Mouse (Mus musculus) G1E (cell line): ENCODE measurements at regions not wholly inside any gene's neighbourhood (a gene's known extent, or its start where the extent isn't known, plus 50 kb on each side); places are given as distances from the start of the nearest gene placed in this dataset.
A peak's percentile ranks its signal among the peaks of the same experiment; 100 is the strongest.

ENCODE experiments used
- ATAC-seq: 2 replicates; pipeline ENCODE4 v1.8.0; 2016; ENCODE audit warnings: mild to moderate bottlenecking; ENCODE audit not compliant: insufficient number of reproducible peaks, poor library complexity, low FRiP score, severe bottlenecking; ENCODE audit errors: extremely low read depth
- DNase-seq: peaks from one replicate; pipeline ENCODE4 v3.0.0; 2012; ENCODE audit warnings: low spot score
- H3K27me3 ChIP-seq: 2 replicates; pipeline ENCODE4 v1.6.1; 2012; ENCODE audit warnings: mild to moderate bottlenecking, low read length, inconsistent platforms; ENCODE audit not compliant: insufficient read depth
- H3K36me3 ChIP-seq: replicated peaks from 2 replicates; pipeline ENCODE3; 2012; ENCODE audit warnings: mild to moderate bottlenecking, inconsistent platforms
- H3K4me1 ChIP-seq: 2 replicates; pipeline ENCODE4 v1.6.1; 2012; ENCODE audit warnings: low read depth, low read length, inconsistent platforms, mixed read lengths; ENCODE audit not compliant: insufficient read depth
- H3K4me3 ChIP-seq: 2 replicates; pipeline ENCODE4 v1.5.1; 2012; ENCODE audit warnings: low read depth, mild to moderate bottlenecking, inconsistent platforms, low read length, moderate library complexity, mixed read lengths
- H3K9me3 ChIP-seq: replicated peaks from 2 replicates; pipeline ENCODE4 v1.6.1; 2012; ENCODE audit warnings: inconsistent platforms
- CTCF ChIP-seq: IDR thresholded peaks from 2 replicates; pipeline ENCODE4 v1.5.1; 2012; ENCODE audit warnings: low read depth, low read length, inconsistent platforms, mixed read lengths
- GATA1 ChIP-seq: IDR thresholded peaks from 2 replicates; pipeline ENCODE4 v1.6.1; 2012; ENCODE audit warnings: borderline replicate concordance, low read length, inconsistent platforms, mixed read lengths
- GATA2 ChIP-seq: IDR thresholded peaks from 2 replicates; pipeline ENCODE4 v1.6.1; 2012; ENCODE audit warnings: low read depth, low read length, inconsistent platforms, borderline replicate concordance
- POLR2AphosphoS5 ChIP-seq: IDR thresholded peaks from 2 replicates; pipeline ENCODE4 v1.6.1; 2012; ENCODE audit warnings: low read depth, low read length, inconsistent platforms; ENCODE audit not compliant: insufficient replicate concordance
- TAL1 ChIP-seq: conservative IDR thresholded peaks from 2 replicates; pipeline ENCODE4 v1.6.1; 2012; ENCODE audit warnings: low read depth, low read length, inconsistent platforms, mixed read lengths

- TF ChIP-seq CTCF (no peak), GATA1 (no peak), GATA2 (no peak), POLR2AphosphoS5 (no peak)
- Histone ChIP-seq H3K9me3 (peaks cover 76% of the 10 kb centered on the region), H3K4me3 (no peak overlapping the region), H3K27me3 (no peaks in the 10 kb centered on the region), H3K36me3 (no peaks in the 10 kb centered on the region), H3K4me1 (no peaks in the 10 kb centered on the region)
- ATAC-seq (no peak), DNase-seq (no peak)
Observed at GRCm38 (mm10) chr12:106381821-106382220, 371.8 kb downstream of the Vrk1 start.

GRCm38 (mm10) chr12:106389214-106389613 lies 379.2 kb downstream of the Vrk1 start:
- H3K27me3 ChIP-seq = no peaks in the 10 kb centered on the region
- ATAC-seq = no peak
- H3K4me1 ChIP-seq = no peaks in the 10 kb centered on the region
- no peak overlapping the region for H3K4me3 ChIP-seq
- TF ChIP-seq TAL1 = no peak
- TF ChIP-seq CTCF = no peak
- TF ChIP-seq POLR2AphosphoS5 = no peak
- TF ChIP-seq GATA1 = no peak
- TF ChIP-seq GATA2 = no peak
- H3K9me3 ChIP-seq = peaks cover 86% of the 10 kb centered on the region
- H3K36me3 ChIP-seq = no peaks in the 10 kb centered on the region
- no peak for DNase-seq

- DNase-seq = no peak
- no peaks in the 10 kb centered on the region for H3K36me3 ChIP-seq
- no peaks in the 10 kb centered on the region for H3K4me1 ChIP-seq
- H3K9me3 ChIP-seq = peaks cover 84% of the 10 kb centered on the region
- no peak overlapping the region for H3K4me3 ChIP-seq
- no peaks in the 10 kb centered on the region for H3K27me3 ChIP-seq
- TF ChIP-seq TAL1 (no peak), GATA1 (no peak), CTCF (no peak), POLR2AphosphoS5 (no peak), GATA2 (no peak)
- no peak for ATAC-seq
Observed at GRCm38 (mm10) chr12:106392316-106392715, 382.3 kb downstream of the Vrk1 start.

GRCm38 (mm10) chr12:106399085-106399484 lies 389.1 kb downstream of the Vrk1 start:
- Histone ChIP-seq H3K9me3 (peaks cover 90% of the 10 kb centered on the region), H3K4me1 (no peaks in the 10 kb centered on the region), H3K36me3 (no peaks in the 10 kb centered on the region), H3K4me3 (no peak overlapping the region), H3K27me3 (no peaks in the 10 kb centered on the region)
- no peak for DNase-seq
- no peak for TF ChIP-seq CTCF
- no peak for TF ChIP-seq GATA1
- TF ChIP-seq POLR2AphosphoS5 = no peak
- TF ChIP-seq TAL1 = no peak
- no peak for TF ChIP-seq GATA2
- ATAC-seq = no peak

- H3K27me3 ChIP-seq = no peaks in the 10 kb centered on the region
- peaks cover 66% of the 10 kb centered on the region for H3K9me3 ChIP-seq
- TF ChIP-seq GATA2 (no peak), CTCF (no peak), TAL1 (no peak), POLR2AphosphoS5 (no peak), GATA1 (no peak)
- no peaks in the 10 kb centered on the region for H3K36me3 ChIP-seq
- DNase-seq (no peak), ATAC-seq (no peak)
- no peaks in the 10 kb centered on the region for H3K4me1 ChIP-seq
- no peak overlapping the region for H3K4me3 ChIP-seq
Observed at GRCm38 (mm10) chr12:106411075-106411474, 401.0 kb downstream of the Vrk1 start.

- Histone ChIP-seq H3K4me1 (no peaks in the 10 kb centered on the region), H3K4me3 (no peak overlapping the region), H3K36me3 (no peaks in the 10 kb centered on the region), H3K9me3 (peaks cover 95% of the 10 kb centered on the region), H3K27me3 (no peaks in the 10 kb centered on the region)
- no peak for ATAC-seq
- no peak for DNase-seq
- TF ChIP-seq TAL1 = no peak
- no peak for TF ChIP-seq POLR2AphosphoS5
- no peak for TF ChIP-seq GATA2
Observed at GRCm38 (mm10) chr12:106426631-106427030, 416.6 kb downstream of the Vrk1 start.

- H3K4me1 ChIP-seq = no peaks in the 10 kb centered on the region
- peaks cover 90% of the 10 kb centered on the region for H3K9me3 ChIP-seq
- TF ChIP-seq POLR2AphosphoS5 = no peak
- no peak for TF ChIP-seq GATA2
- no peak for TF ChIP-seq GATA1
- no peak for TF ChIP-seq CTCF
- no peak for TF ChIP-seq TAL1
- ATAC-seq (no peak), DNase-seq (no peak)
- peak overlapping the region; percentile 2; the same call in 1 of the 2 replicates for H3K4me3 ChIP-seq
- no peaks in the 10 kb centered on the region for H3K36me3 ChIP-seq
- H3K27me3 ChIP-seq = no peaks in the 10 kb centered on the region
Observed at GRCm38 (mm10) chr12:106429991-106430390, 420.0 kb downstream of the Vrk1 start.
